Mouse (Mus musculus) natural killer cell, adult 2 months (primary cell): ENCODE data around the gene D230025D16Rik.

Experiments used
- DNase-seq, 2 experiments: peaks; one replicate each; pipeline ENCODE4 v3.0.0; 2022; ENCODE audit warnings: low spot score in 2 of 2

The D230025D16Rik gene

DNA sequence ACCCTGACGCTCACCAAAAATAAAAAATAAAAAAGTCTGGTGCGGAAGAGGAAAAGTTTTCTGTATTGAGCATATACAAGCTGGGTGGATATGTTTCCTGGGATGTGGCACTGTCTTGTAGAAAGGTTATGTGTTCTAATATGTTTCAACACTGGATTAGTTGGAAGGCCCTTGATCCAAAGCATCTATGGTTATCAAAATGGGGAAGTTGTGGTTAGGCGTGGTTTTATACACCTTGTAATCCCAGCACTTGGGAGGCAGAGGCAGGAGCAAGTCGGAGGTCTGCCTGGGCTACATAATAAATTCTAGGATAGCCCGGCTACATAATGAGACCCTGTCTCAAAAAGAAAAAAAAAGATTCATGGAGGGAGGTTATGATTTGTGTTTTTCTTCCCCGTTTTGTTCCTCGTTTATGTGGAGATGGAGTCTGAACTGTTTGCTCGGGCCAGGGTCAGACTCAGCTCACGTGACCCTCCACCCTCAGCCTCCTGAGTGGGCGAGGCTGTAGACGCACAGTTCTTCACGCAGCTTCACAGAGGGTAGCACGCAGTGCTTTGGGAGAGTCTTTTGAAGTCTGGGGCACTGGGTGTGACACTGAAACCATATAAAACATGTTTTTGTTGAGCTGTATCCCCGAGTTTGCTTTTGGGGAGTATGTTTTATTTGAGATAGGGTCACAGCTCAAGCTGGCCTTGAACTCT lies 12.6 kb downstream of the D230025D16Rik start:
- no peak for DNase-seq

DNA sequence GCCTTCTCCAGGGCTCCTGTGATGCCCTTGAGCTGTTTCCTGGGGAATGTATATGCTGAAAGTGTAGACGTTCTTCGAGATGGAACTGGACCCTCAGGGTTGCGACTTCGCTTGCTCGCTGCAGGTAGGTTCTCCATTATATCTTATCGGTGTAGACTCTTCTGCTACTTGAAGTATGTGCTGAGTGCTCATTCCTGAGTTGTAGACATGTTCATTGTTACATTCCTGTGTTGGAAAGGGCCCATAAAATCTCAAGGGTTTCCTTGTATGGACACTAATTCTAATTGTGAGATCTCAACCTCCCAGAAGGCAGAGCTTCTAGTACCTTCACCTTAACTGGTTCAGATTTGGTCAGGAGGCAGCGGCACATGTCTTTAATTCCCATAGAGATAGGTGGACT lies 16.1 kb downstream of the D230025D16Rik start:
- no peak for DNase-seq

DNA sequence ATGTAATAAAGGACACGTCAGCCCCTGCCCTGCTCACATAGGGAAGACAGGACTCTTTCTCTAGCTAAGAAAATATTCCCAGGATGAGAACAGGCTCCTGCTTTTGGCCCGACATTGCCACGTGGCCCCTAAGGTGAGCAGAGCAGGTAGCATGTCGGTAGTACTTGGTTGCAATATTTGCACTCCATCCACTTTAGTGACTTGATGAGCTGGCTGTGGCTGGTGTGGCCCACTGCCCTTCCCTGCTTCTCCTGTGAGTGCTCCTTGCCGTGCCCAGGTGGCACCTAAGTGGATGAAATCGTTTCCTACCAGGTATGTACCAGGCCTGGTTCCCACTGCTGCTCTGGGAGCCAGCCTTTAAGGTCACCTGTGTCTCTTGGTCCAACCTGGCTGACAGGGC lies 27.0 kb downstream of the D230025D16Rik start:
- DNase-seq: no peak

DNA sequence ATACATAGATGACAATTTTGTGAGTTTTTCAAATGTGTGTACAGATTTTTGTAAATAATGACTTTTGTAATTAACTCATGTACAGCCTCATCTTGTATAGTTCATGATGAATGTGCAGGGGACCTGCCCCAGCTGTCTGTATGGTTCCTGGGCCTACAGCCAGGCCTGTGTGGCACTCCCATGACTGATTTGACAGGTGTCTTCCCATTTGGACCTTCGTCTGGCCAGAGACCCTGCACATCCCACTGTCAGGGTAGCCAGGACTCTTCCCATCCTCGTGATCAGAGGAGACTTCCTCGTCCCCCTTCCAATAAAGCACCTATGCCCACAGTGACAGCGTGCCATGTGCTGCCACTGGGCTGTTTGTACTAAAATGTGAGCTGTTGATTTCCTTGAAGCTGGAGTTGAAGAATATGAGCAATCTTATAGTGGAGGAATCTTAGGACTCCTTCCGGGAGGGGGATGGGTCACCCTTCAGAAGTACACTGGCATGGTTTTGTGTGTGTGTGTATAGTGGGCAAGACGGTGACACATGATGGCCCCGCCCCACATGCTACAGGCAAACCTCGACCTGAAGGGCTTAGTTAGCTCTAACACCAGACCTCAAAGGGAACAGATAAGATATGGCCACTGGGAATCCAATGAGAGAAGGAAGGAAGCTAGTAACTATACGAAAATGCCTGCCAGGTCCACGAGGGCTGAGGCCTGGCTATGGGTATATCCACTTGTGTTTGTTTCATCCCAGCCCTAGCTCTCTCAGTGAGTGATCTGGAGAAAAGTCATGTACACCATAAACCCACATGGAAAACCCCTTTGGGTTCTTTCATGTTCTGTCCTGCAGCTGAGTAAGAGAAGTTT lies 28.0 kb downstream of the D230025D16Rik start:
- DNase-seq: no peak

DNA sequence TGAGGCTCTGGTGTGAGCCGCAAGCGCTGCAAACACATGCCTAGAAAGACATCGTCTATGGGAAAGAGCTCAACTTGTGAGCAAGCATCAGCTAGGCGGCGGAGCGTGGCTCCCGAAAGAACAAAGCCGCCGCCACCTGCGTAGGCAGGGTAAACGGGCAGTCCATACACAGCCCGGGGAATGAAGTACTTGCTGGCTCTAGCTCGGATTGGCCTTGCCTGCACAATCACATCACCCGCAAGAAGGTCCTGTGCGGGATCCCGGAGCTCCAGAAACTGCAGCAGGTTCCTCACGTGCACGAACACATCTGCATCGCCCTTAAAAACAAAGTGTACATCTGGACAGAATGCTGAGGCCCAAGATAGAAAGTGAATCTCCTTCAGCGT lies 28.8 kb downstream of the D230025D16Rik start:
- DNase-seq: no peak

DNA sequence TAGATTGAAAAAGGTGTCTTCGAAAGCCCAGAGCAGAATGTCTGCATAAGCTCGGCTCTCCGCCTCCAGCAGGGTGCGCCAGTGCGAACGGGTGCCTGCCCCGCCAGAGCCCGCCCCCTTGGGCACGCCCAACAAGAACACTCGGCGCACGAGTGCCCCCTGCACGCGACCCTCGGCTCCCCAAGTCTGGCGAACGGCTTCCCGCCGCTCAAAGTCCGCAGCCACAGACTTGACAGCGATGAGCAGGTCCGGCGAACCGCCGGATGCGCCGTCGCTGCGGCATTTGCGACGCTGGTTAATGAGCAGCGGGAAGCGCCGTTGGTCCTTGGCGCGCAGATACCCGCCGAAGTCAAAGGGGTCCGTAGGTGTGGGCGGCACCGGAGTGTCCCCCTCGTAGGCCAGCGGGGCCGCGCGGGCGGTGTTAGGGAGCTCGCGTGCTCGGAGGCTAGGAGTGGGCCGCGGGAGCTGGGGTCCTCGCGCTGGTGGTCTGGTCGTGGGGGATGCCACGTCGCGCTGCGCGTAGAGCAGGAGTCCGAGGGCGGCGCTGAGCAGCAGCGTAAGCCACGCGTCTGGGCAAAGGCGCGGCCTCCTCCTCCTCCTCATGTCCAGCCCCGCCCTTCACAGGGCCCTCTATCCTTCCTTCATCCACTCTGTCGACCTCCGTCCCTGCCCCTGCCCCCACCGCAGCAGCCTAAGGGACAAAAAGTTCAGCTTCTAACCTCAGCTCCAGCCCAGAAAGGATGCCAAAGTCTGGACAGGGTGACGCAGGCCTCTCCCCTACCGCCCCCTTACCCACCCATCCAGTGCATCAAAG lies 29.4 kb downstream of the D230025D16Rik start:
- DNase-seq: peak; percentile 76 to 86

DNA sequence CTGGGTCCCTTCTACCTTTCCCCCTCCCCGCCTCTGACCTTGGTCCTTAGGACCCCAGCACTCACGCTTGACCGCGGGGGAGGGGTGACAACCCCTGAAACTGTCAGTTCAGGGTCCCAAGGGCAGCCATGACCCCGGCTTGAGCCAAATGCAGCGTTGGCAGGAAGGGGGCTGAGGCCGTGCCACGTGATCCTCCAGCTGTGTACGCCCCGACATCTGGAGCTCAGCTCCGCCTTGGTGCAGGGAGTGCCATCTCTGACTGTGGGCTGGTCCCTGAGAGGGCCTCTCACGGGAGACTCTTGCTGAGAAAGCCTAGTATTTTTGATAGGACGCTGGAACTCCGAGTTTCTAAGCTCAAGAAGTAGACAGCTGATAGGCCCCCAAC lies 30.0 kb downstream of the D230025D16Rik start, which contains the start of gene B3gnt9:
Gene B3gnt9 (minus strand): TSS at position 188 of the 385 bp plus-strand sequence.
- peak in 1 of 2 experiments; percentile 21 for DNase-seq

DNA sequence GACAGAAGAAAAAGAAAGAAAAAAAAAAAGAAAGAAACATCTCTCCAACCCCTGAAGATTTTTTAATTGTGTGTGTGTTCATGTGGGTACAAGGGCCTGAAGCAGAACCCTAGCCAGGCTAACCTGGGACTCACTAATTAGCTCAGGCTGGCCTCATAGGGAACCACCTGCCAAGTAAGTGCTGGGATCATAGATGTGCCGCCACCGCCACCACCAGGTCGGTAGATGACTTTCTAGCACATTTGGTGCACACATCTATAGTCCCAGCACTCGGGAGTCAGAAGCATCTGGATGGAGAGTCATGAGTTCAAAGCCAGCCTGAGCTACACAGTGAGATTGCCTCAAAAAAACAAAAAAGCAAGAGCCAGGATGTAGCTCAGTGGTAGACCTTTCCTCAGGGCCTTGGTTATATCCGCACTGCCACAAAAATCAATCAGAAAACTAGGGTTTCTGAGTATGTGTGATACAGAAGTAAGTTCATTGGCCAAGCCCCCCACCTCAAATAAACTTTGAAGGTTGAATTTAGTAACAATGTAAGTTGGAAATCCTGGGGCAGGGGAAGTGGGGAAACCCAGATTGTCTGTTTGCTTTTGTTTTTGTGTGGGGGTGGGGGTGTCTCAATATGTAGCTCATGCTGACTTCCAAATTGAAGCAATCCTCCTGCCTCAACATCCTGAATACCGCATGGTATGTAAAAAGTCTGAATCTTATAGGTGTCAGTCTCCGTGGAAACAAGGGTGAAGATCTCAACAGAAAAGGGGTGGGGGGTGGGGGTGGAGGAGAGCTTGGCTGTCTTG lies 32.6 kb downstream of the D230025D16Rik start:
- no peak for DNase-seq

DNA sequence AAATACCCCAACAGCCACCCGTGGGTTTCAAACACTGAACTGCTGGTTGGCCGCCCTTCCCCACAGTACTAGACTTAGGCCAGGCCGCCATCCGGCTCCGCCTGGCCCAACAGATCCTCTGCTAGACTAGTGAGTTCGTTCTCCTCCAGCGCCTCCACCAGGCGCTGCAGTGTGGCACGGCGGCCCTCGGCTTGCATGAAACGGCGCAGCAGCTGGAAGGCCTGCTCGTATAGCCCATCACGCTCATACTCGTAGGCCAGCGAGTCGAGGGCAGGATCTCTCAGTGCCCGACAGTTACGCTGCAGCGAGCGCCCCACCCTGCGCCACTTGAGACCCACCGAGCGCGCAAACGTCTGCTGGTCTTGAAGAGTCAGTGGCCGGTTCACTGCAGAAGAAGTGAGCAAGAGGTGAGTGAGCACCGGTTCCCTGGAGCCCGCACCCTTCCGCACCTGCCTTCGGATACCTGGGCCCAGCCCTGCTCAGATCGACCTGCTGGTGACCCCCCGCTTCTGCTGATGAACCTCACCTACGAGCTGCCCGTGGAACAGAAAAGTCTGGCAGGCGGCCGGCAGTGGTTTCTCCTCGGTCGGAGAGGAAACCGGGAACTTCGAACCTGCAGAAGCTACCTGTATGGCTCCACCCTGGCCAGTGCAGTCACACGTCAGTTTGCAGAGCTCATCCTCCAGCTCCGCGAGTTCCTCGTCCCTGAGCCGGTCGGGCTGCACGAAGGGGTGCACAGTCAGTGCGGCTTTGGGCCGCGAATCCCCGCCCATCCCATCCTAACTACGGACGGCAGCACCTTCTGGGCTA lies 34.2 kb downstream of the D230025D16Rik start:
- no peak for DNase-seq

DNA sequence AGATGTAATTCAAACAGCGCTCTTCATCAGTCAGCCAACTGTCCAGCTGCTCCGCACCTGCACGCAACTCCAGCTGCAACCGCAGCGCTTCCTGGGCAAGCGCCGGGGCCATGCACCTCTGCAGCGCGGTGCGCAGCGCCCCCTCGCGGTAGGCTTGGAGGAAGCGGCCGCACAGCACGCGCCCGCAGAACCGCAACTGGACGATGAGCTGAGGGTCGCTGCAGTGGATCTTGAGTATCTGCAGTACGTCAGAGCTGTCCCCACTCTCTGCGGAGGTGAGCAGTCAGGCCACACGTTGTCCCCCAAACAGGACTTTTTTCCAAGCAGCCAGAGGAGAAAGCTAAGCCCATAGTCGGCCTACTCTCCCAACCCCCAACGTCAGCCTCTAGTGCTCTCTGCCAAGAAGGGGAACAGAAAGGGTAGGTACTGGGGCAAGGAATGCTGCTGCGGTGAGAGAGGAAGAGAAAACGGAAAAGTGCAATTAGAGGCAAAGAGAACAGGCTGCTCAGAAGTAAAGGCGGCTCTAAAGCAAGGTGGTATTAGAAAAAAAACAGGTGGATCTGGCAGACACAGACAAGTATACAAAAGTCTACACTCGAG lies 34.9 kb downstream of the D230025D16Rik start:
- peak; percentile 62 to 73 for DNase-seq

DNA sequence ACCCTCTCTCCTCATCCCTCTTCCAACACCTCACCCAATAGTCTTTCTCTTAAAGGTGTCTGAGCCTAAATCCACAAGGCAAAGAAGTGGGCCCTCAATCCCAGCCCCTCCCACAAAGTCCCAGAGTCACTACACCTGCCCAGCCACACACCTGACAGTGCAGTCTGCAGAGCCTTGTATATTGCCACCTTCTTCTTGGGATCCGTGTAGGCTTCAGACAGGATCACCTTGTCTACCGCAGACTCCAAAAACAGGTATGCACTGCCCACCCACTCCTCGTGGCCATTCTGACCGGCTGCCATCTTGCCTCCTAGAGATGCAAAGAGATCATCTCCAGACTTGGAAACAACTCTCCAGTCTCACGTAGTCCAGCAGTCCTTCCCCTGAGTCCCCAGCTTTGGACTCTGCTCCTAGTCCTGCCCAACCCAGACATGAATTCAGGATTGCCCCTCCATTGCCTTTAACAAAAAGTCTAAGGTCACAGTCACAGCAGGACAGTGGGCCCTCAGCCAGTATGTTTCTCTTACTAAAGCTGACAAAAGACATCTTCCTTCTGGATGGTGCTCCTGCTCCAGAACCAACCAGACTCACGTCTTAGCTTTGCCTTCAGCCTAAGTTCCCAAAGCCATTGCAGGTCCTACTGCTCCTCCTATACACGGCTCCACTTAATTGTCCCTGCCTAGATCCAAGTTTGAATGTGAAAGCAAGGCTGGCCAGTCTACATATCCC lies 35.6 kb downstream of the D230025D16Rik start:
- no peak for DNase-seq

DNA sequence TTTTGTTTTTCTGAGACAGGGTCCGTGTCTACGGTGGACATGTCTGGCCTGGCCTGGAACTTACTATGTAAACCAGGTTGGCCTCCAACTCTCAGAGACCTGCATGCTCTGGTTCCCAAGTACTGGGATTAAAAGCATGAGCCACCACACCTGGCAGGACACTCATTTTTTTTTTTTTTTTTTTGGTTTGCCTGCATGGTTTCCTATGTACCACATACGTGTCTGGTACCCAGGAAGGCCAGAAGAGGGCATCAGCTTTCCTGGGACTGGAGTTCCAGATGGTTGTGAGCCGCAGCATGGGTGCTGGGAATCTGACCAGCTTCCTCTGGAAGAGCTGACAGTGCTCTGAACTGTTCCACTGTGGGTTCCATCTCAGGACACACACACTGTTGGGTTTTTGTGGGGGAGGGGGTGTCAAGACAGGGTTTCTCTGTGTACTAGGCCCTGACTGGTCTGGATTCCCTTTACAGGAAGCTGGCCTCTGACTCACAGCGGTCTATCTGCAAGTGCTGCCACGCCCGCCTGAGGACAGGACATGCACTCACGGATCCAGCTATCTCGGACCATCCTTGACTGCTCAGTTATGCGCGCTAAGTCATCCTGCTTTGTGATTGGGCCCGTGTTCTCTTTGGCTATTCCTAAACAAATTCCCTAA lies 36.5 kb downstream of the D230025D16Rik start:
- no peak for DNase-seq

DNA sequence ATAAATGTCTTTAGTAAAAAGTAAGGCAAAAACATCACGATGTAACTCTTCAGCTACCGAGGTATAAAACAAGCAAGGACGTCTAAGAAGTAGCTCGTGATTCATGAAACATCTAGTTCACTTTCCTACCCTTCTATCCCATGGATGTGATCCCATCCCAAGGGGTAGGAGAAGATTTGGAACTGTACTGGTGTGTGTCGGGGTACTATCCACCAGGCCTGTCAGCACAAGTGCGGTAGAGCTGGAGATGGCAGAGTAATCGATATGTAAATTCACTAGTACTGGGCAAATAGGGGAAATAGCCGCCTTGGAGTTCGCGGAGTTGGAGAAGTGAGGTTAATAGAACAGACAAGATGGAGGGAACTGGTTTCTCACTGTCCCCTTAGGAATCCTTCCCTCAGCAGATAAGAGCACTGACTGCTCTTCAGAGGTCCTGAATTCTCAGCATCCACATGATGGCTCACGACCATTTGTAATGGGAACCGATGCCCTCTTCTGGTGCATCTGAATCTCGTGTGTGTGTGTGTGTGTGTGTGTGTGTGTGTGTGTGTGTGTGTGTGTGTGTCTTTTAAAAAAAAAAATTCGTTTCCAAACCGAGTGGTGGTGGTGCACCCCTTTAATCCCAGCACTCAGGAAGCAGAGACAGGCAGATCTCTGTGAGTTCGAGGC lies 38.4 kb downstream of the D230025D16Rik start:
- DNase-seq: no peak

DNA sequence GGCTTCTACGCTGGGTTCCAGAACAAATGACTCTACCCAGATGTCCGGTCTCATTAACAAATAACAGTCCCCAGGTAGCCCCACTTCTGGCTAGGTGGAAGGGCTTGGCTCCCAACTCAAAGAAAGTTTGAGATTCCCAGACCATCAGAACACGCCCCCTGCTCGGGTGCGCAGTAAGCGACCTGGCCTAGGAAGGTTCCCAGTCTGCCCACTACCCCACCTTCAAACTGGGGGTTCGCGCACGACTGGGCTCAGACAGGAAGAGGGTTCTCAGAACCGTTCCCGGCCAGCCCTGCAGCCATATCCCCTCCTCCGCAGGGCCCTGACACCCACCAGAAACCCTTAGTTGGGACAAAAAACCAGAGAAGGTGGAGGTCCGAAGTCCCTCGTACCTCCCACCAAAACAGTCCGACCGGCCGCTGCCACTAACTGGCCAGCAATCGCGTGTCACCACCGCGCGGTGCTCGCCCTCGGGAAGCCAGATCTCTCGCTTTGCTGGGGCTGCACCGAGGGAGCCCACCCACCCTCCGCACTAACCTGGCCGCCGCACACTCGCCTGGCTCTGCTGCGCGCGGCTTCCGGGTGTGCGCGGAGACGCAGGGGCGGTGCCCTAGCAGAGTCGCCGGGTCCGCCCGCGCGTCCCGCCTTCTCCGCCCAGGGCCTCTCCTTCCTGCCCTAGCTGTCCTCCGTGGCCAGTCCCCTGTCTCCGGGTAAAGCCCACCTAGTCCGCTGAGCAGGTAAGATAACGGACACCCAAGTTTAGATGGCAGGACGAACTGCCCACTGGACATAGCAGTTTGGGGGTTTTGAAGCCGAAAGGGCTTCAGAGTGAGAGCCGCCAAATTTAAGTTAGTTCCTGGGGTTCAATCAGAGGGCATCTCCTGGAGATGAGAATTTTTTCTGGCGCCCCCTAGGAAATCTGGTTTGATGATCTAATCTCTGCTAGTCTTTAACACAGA lies 39.4 kb downstream of the D230025D16Rik start, which contains the start of the genes Tradd and Fbxl8:
Gene Tradd (minus strand): TSS at position 586 of the 959 bp plus-strand sequence.
Gene Fbxl8 (plus strand): TSS at position 625 of the 959 bp plus-strand sequence.
- DNase-seq: peak; percentile 61 to 65

DNA sequence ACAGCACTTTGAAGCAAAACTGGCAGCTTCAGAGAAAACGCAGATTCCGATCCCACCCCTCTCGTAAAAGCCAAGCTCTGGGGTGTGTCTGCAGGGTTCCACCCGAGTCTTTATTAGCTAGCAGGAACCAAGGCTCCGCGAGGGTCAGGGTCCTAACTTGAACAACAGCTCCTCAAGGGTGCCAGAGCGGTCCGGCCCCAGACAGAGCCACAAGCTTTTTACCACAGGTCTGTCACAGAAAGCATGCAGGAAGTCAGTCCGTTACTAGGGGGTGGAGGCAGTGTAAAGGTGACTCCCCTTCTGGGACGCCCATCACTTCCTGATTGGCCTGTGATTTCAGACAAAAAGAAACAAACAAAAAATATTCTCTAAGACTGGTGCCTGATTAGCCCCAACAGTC lies 40.2 kb downstream of the D230025D16Rik start:
- DNase-seq: peak; percentile 74 to 77

DNA sequence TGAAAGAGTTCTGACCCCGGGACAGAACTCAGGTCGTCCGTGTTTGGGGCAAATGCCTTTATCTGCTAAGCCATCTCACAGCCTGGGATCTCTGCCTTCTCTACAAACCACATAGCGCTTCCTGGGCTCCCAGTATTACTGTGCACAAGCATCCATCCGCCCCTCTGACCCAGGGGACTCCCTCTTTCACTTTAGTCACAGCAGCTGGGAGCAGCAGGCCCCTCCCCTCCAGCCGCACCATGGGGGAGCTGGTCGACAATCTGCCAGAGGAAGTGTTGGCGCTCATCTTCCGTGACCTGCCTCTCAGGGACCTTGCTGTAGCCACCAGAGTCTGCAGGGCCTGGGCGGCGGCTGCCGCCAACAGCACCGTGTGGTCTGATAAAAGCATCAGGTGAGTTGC lies 41.8 kb downstream of the D230025D16Rik start:
- DNase-seq: peak in 1 of 2 experiments; percentile 53
